Mouse (Mus musculus): ENCODE measurements around the gene Tor1aip1. TPM values are rescaled to one million over a fixed set of nuclear protein-coding genes. Genes with fewer than 3 reads are reported as not detected.

The Tor1aip1 gene
- 36.3 and 39.4 TPM in 2 replicates for polyA plus RNA-seq (2015; fragmentation: Nextera tagmentation; extraction: Ambion mirVana)

GRCm38 (mm10) chr1:156035930-156036737 lies at the start of gene Tor1aip1:
Tor1aip1 (minus strand) TSS chr1:156036480.
- Histone ChIP-seq H3K27ac (peak within 1 kb of the TSS; percentile 100), H3K4me2 (replicated peaks) (peak within 1 kb of the TSS; percentile 67), H3K36me3 (peaks cover 5% of the 10 kb centered on the region; the same call in 1 of the 2 replicates), H3K9ac (peak within 1 kb of the TSS; percentile 89), H3K27me3 (replicated peaks) (no peaks in the 10 kb centered on the region), H3K4me1 (replicated peaks) (peaks cover 8% of the 10 kb centered on the region; the same call in 1 of the 2 replicates), H3K9me3 (no peaks in the 10 kb centered on the region), H3K4me3 (replicated peaks) (peak within 1 kb of the TSS; percentile 79)
- ATAC-seq, result peak; percentile 95
- WGBS, result under 1% methylated on average over 59 of the region's 59 CpGs

DNA sequence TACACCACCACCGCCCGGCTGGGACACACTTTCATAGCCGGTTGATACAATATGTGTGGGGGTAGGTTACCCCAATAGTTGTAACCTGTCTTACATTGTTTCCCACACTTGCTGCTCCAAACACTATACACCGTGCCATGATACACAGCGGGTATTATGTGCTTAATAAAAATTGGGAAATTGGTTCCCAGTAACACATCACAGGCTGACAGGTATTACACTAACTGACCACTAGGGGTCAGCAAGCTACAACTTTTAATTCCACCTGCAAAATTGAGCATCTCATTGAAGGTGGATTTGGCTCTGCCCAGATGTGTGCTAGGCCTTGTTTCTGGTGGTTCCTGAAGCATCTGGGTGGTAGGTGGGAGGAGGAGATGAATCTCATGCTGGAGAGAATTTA lies 49.5 kb upstream of the Tor1aip1 start:
- 66% methylated on average over 5 of the region's 5 CpGs for WGBS
- no peak overlapping the region for H3K4me3 ChIP-seq (replicated peaks)
- no peaks in the 10 kb centered on the region for H3K9me3 ChIP-seq
- ATAC-seq, result 0 out of 2 replicates have a peak, but pooled peaks have one; percentile 31
- H3K4me2 ChIP-seq (replicated peaks), result no peak overlapping the region
- H3K27ac ChIP-seq, result no peak overlapping the region
- no peak overlapping the region for H3K9ac ChIP-seq
- H3K4me1 ChIP-seq (replicated peaks), result no peaks in the 10 kb centered on the region; the same call in 1 of the 2 replicates
- no peaks in the 10 kb centered on the region for H3K27me3 ChIP-seq (replicated peaks)
- H3K36me3 ChIP-seq, result no peaks in the 10 kb centered on the region

DNA sequence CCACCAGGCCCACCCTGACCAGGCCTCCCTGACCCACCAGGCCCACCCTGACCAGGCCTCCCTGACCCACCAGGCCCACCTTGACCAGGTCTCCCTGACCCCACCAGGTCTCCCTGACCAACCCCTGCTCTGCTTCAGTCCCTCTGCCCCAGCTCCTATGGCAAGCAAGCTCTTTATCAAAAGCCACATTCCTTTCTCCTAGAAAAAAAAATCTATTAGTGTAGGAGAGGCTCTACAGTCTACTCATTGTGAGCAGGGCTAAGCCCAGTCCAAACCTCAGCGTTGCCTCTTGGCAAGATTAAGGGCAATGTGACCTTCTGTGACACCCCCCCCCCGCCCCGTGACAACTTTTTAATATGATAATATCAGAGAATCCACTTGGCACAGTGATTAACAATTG lies 48.3 kb upstream of the Tor1aip1 start:
- Histone ChIP-seq H3K4me3 (replicated peaks) (no peak overlapping the region), H3K9ac (no peak overlapping the region), H3K4me1 (replicated peaks) (no peaks in the 10 kb centered on the region), H3K27ac (no peak overlapping the region), H3K36me3 (no peaks in the 10 kb centered on the region), H3K27me3 (replicated peaks) (no peaks in the 10 kb centered on the region), H3K9me3 (no peaks in the 10 kb centered on the region), H3K4me2 (replicated peaks) (no peak overlapping the region)
- 58% methylated on average over 3 of the region's 3 CpGs for WGBS
- ATAC-seq, result no peak

DNA sequence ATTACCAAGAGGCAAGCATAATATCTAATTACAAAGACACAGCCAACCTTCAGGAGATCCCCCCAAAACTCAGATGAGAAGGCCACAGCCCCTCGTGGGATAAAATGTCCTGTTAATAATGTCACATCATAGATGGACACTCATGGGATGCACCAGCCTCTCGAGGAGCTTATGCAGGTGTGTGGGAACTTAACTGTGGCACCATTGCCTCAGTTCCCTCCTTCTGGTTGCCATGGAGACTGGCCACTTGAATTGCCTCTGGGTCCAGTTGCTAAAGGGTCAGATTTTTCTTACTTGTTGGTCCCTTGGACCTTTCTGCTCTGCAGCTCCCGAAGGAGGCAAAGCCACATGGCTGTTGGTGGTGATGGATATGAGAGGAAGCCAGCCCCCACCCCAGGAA lies 41.4 kb upstream of the Tor1aip1 start:
- H3K9me3 ChIP-seq, result no peaks in the 10 kb centered on the region
- no peak overlapping the region for H3K9ac ChIP-seq
- no peaks in the 10 kb centered on the region for H3K36me3 ChIP-seq
- no peak overlapping the region for H3K27ac ChIP-seq
- H3K4me1 ChIP-seq (replicated peaks), result no peaks in the 10 kb centered on the region
- no peak overlapping the region for H3K4me2 ChIP-seq (replicated peaks)
- H3K27me3 ChIP-seq (replicated peaks), result no peaks in the 10 kb centered on the region
- ATAC-seq, result no peak
- whole genome bisulfite sequencing, result 60% methylated on average over 3 of the region's 3 CpGs
- no peak overlapping the region for H3K4me3 ChIP-seq (replicated peaks)

DNA sequence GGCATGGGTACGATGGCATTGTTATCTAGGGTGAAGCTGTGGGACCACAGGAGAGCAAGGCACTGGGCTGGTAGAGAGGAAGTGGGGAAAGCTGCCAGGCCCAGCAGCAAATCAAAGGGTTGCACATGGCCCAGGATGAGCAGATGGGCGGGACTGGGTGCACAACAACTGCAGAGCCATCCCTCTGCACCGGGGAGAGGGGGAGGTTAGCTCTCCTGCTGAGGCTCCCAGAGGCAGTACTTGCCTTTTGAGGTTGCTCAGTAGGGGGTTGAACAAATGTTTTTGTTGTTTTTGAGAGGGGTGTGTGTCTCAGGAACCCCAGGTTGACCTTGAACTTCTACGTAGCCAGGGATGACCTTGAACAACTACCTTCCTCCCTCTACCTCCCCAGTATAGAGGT lies 40.2 kb upstream of the Tor1aip1 start:
- H3K27me3 ChIP-seq (replicated peaks), result no peaks in the 10 kb centered on the region
- no peaks in the 10 kb centered on the region for H3K36me3 ChIP-seq
- no peak overlapping the region for H3K27ac ChIP-seq
- WGBS, result 59% methylated on average over 4 of the region's 4 CpGs
- H3K9ac ChIP-seq, result no peak overlapping the region
- no peak for ATAC-seq
- H3K4me3 ChIP-seq (replicated peaks), result no peak overlapping the region
- H3K4me1 ChIP-seq (replicated peaks), result no peaks in the 10 kb centered on the region
- no peak overlapping the region for H3K4me2 ChIP-seq (replicated peaks)
- no peaks in the 10 kb centered on the region for H3K9me3 ChIP-seq

- no peaks in the 10 kb centered on the region for H3K27me3 ChIP-seq (replicated peaks)
- H3K4me3 ChIP-seq (replicated peaks), result no peak overlapping the region
- H3K27ac ChIP-seq, result no peak overlapping the region
- H3K9me3 ChIP-seq, result no peaks in the 10 kb centered on the region
- no peak overlapping the region for H3K9ac ChIP-seq
- ATAC-seq, result no peak
- no peaks in the 10 kb centered on the region for H3K36me3 ChIP-seq
- no peaks in the 10 kb centered on the region for H3K4me1 ChIP-seq (replicated peaks)
- WGBS, result 43% methylated on average over 8 of the region's 8 CpGs
- H3K4me2 ChIP-seq (replicated peaks), result no peak overlapping the region
These were observed 38.3 kb upstream of the Tor1aip1 start for GRCm38 (mm10) chr1:156074575-156074974.

DNA sequence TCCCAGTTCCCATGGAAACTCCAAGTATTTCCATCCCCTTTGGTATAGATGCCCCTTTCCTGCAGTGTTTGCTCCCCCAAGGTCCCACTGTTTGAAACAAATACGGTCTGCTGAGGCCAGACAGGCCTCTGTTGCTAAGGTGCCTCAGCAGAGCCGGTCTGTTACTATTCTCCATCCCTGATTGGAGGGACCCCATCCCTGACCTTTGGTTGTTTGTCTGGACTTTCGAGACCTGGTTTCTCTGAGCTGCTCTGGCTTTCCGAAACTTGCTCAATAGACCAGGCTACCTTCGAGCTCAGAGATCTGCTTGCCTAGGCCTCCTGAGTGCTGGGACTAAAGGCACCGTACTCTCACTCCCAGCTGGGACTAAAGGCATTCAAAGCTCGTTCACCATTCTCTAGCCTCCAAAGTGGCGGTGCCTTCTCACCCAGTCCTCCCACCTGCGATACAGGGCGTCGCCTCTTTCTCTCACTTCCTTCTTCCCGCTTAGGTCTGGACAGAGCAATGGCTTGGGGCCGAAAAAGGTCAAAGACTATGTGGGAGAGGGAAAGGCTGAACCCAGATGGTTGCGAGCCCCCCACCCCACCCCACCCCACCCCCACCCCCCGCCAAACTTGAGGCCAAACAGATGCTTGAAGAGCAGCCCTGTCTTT lies 37.0 kb upstream of the Tor1aip1 start:
- H3K27me3 ChIP-seq (replicated peaks), result no peaks in the 10 kb centered on the region
- H3K4me2 ChIP-seq (replicated peaks), result no peak overlapping the region
- H3K27ac ChIP-seq, result no peak overlapping the region
- no peaks in the 10 kb centered on the region for H3K9me3 ChIP-seq
- whole genome bisulfite sequencing, result 57% methylated on average over 15 of the region's 15 CpGs
- peak; percentile 32; the same call in 1 of the 2 replicates for ATAC-seq
- H3K9ac ChIP-seq, result no peak overlapping the region
- no peak overlapping the region for H3K4me3 ChIP-seq (replicated peaks)
- no peaks in the 10 kb centered on the region for H3K36me3 ChIP-seq
- H3K4me1 ChIP-seq (replicated peaks), result no peaks in the 10 kb centered on the region

DNA sequence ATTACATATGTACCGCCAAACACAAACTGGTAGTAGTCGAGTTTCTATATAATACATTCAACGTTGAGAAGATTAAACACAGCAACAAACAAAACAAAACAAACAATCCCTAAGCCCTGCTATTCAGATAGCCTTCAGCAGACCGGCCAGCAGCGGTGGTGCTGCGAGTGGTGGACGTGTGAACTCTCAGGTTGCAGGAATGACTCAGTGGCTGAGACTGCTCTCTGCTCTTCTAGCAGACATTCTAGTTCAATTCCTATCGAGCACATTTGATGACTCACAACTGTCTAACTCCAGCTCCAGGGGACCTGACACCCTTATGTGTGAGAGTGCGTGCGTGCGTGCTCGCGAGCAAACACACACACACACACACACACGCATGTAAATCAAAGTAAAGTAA lies 33.8 kb upstream of the Tor1aip1 start:
- Histone ChIP-seq H3K4me1 (replicated peaks) (0 out of 2 replicates have a peak, but pooled peaks cover 2% of the 10 kb centered on the region), H3K27me3 (replicated peaks) (no peaks in the 10 kb centered on the region), H3K27ac (no peak overlapping the region), H3K9ac (no peak overlapping the region), H3K9me3 (no peaks in the 10 kb centered on the region), H3K4me2 (replicated peaks) (no peak overlapping the region), H3K36me3 (peaks cover 7% of the 10 kb centered on the region; the same call in 1 of the 2 replicates), H3K4me3 (replicated peaks) (no peak overlapping the region)
- WGBS, result 68% methylated on average over 14 of the region's 14 CpGs
- no peak for ATAC-seq

- Histone ChIP-seq H3K4me3 (replicated peaks) (no peak overlapping the region), H3K36me3 (peaks cover 25% of the 10 kb centered on the region), H3K9me3 (no peaks in the 10 kb centered on the region), H3K9ac (no peak overlapping the region), H3K4me2 (replicated peaks) (no peak overlapping the region), H3K4me1 (replicated peaks) (0 out of 2 replicates have a peak, but pooled peaks cover 2% of the 10 kb centered on the region), H3K27ac (no peak overlapping the region), H3K27me3 (replicated peaks) (no peaks in the 10 kb centered on the region)
- ATAC-seq, result no peak
- 61% methylated on average over 3 of the region's 3 CpGs for WGBS
These were observed 29.9 kb upstream of the Tor1aip1 start for GRCm38 (mm10) chr1:156066133-156066532.

DNA sequence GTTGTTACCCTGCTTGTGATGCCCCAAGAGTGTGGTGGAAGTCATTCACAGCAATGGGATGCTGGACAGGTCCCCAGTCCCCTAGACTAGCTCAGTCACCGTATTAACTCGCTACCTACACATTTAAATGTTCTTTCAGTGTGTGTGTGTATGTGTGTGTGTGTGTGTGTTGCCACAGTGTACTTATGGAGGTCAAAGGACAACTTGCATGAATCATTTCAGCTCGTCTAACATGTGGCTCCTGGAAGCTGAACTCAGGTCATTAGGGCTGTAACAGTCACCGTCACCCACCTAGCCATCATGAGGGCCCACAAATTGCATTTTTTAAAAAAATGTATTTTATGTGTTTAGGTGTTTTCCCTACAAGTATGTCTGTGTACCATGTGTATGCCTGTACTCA lies 25.9 kb upstream of the Tor1aip1 start:
- no peak for ATAC-seq
- H3K36me3 ChIP-seq, result peaks cover 25% of the 10 kb centered on the region
- H3K4me1 ChIP-seq (replicated peaks), result 0 out of 2 replicates have a peak, but pooled peaks cover 2% of the 10 kb centered on the region
- H3K4me2 ChIP-seq (replicated peaks), result no peak overlapping the region
- H3K9me3 ChIP-seq, result no peaks in the 10 kb centered on the region
- 78% methylated on average over 4 of the region's 4 CpGs for WGBS
- H3K4me3 ChIP-seq (replicated peaks), result no peak overlapping the region
- H3K9ac ChIP-seq, result no peak overlapping the region
- H3K27ac ChIP-seq, result no peak overlapping the region
- no peaks in the 10 kb centered on the region for H3K27me3 ChIP-seq (replicated peaks)

DNA sequence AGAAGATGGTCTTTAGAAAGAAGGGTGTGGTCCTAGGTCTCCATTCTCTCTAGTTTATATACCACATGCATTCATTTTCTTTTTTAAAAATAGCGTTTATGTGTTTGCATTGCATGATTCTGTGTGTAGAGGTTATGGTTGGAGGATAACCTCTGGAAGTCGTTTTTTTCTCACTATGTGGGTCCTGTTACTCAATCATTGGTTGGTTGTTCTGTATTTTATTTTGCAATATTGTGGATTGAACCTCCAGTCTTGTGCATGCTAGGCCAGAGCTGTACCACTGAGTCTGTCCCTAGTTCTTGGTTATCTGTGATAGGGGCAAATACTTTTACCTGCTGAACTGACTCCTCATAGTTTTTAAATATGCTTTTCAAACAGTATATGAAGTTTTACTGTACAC lies 21.9 kb upstream of the Tor1aip1 start:
- Histone ChIP-seq H3K4me1 (replicated peaks) (no peaks in the 10 kb centered on the region), H3K27me3 (replicated peaks) (no peaks in the 10 kb centered on the region), H3K36me3 (peaks cover 13% of the 10 kb centered on the region; the same call in 1 of the 2 replicates)

GRCm38 (mm10) chr1:156046688-156047087 lies 10.4 kb upstream of the Tor1aip1 start:
- no peak overlapping the region for H3K27ac ChIP-seq
- WGBS, result 85% methylated on average over 3 of the region's 3 CpGs
- H3K4me3 ChIP-seq (replicated peaks), result no peak overlapping the region
- no peak overlapping the region for H3K4me2 ChIP-seq (replicated peaks)
- H3K9me3 ChIP-seq, result no peaks in the 10 kb centered on the region
- peaks cover 8% of the 10 kb centered on the region for H3K36me3 ChIP-seq
- no peak overlapping the region for H3K9ac ChIP-seq
- H3K27me3 ChIP-seq (replicated peaks), result no peaks in the 10 kb centered on the region
- no peak for ATAC-seq
- H3K4me1 ChIP-seq (replicated peaks), result peaks cover 15% of the 10 kb centered on the region

More for the DNA sequence above, 21.9 kb upstream of the Tor1aip1 start:
- H3K9me3 ChIP-seq, result no peaks in the 10 kb centered on the region
- H3K4me2 ChIP-seq (replicated peaks), result no peak overlapping the region
- no peak overlapping the region for H3K9ac ChIP-seq
- WGBS, result 81% methylated on average over 2 of the region's 2 CpGs
- ATAC-seq, result no peak
- no peak overlapping the region for H3K27ac ChIP-seq
- no peak overlapping the region for H3K4me3 ChIP-seq (replicated peaks)

All from intestine, embryonic 15.5 days (tissue).